Mouse (Mus musculus) spleen, adult 18-20 months (tissue): ENCODE data around the gene Rpn2.

Experiments
- DNase-seq, 2 experiments: peaks; one replicate each; pipeline ENCODE4 v3.0.0; 2022; ENCODE audit warnings: mixed read lengths in 2 of 2

Gene Rpn2

DNA sequence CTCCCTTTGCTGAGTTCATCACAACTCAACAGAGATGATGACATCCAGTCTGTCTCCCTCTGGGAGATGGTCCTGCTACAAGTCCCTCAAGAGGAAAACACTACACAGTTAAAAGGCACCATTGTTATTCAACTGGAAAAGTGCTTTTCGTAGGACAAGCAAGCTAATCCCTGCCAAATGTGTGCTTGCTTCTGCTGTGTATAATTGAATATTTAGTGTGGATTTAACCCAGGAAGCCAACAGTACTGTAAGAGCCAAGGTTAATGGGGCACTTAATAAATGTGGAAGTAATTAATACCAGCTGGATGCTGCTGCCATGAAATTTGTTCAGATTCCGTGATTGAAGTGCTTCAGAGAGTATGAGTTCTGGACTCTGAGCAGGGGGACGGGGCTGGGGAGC is 75.3 kb downstream of the Rpn2 start:
- DNase-seq, result no peak

DNA sequence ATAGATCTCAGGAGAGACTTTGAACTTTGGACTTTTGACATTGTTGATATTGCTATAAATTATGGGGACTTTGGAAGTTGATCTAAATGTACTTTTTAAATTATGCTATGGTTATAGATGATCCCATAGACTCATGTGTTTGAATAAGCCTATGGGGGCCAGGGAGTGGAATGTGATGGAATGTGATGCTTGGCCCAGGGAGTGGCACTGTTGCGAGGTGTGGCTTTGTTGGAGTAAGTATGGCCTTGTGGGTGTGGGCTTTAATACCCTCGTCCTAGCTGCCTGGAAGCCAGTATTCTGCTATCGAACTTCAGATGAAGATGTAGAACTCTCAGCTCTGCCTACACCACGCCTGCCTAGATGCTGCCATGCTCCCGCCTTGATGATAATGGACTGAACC is 81.2 kb downstream of the Rpn2 start:
- no peak for DNase-seq

DNA sequence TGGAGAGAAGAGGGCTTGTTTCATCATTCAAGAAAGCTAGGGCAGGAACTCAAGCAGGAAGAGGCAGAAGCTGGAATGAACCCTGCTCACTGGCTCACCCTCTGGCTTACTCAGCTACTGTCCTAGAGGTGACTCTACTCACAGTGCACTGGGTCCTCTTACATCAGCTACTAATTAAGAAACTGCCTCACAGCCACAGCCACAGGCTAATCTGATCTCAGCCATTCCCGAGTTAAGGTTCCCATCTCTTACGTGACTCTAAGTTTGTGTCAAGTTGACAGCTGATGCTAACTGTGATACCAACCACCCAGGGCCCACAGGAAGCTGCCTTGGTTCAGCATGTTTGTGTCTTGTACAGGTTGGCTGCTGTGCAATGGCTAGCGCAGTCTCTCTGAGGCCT is 84.2 kb downstream of the Rpn2 start:
- DNase-seq, result no peak

DNA sequence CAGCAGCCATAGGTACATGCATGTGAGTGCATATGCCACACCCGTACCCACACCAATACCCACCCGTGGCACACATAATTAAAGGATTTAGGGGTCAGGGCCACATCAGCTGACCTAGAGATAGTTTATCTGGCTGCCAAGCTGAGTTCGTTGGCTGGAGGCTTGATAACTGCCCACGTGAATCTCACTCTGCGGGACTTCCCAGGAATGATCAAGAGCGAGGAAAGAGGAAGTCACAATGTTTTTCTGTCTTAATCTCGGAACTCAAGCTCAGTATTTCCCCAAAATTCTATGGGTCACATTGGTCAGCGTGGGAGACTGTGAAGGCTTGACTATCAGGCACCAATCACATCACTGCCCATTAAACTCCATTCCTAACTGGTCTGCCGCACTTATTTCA is 87.9 kb downstream of the Rpn2 start:
- no peak for DNase-seq

DNA sequence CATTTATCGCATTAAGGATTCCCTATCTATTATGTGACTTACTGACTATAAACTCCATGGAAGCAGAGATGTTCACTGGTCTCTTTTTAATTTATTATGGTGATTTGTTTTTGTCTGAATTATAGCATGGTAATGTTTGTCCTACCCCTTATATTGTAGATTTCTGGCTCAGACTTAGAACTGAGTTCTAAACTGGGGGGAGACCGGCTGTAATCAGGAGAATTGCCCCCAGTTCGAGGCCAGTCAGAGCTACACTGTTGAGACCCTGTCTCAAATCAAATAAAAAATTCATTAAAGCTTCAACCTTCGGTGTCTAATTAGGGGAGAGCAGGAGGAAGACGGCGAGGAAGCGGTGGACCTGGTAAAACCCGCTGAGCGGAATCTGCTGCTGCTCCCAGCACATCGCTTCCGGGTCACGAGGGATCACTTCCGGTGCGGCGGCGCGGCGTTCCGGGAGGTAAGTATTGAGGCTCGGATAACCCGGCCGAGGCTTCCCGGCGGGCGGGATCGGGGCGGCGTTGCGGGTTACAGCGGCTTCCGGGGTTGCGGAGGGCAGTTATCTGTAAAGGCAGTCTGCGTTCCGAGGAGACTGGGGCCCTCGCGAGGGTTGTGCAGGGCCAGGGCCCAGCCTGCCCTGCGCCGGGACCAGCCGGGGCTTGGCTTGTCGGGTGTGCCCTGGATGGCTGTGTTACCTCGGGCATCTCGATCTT is 88.5 kb downstream of the Rpn2 start, which contains the start of gene Manbal:
Manbal (plus strand) TSS at position 411 of the 710 bp plus-strand sequence.
- DNase-seq, result peak; percentile 90 to 97

DNA sequence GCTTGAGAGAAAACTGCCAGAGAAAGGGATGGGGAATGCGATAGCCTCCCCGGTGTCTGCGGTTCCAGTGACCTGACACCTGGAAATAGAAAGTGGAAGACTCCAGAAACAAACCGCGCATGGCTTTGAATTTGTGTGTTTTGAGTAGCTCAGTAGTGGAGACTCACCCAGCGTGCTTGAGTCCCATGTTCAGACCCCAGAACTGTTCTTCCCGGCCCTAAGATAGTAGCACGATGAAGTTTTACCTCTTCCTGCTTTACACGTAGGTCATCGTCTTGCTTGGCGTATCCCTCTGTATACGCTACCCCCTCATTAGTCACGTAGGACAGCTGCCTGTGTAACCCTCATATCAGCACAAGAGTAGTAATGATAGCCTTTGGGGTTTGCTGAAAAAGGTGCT is 89.2 kb downstream of the Rpn2 start:
- no peak for DNase-seq

DNA sequence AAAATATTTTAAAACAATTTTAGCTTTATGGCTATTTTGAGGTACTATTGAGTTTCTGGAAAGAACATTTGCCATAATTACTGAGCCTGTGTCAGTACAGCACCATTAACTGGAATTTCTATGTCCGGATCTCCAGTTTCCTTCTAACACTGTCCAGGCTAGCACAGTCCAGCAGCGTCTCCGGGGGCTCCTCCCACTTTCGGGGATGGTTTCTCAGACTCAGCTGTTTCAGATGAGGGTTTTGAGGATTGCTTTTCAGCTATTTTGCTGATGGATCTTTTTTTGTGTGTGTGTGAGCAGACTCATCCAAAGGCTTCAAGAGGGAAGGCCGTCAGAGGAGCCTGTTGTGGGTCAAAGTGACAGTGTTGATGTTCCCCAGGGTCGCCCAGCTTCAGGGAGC is 92.9 kb downstream of the Rpn2 start:
- no peak for DNase-seq

DNA sequence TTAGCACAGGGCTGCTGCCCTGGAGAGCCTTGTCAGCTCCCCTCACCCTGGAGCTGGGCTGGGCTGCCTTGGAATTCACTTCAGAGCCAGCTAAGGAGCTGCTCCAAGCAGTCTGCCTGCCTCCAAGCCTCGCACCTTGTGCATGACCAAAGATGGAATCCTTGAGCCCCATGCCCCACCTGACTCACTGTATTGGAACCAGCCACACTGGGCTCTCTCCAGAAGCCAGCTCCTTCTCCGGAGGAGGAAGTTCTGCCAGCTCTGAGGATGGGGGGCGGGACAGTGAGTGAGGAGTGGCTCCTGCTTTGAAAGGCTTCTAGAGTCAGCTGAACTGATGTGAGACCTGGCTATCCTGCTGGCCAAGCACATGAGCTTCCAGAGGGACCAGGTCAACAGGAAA is 94.9 kb downstream of the Rpn2 start:
- DNase-seq, result no peak

DNA sequence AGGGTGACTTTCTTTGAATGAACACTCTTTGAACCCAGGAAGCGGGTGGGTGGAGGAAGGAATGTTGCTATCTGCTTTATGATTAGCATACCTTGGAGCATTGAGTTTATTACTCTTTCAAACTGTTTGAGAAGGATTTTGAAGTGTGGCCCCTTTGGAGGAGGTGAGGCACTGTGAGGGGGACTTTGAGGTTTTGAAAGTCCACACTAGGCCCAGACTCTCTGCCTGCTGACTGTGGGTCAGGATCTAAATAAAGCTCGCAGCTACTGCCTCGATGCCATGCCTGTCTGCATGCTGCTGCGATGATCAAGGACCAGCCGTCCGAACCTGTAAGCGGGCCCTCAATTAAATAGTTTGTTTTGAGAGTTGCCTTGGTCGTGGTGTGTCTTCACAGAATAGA is 96.2 kb downstream of the Rpn2 start:
- no peak for DNase-seq
